Mouse (Mus musculus) midbrain, embryonic 11.5 days (tissue): ENCODE measurements around the gene Cyp4a30b. TPM values are rescaled to one million over a fixed set of nuclear protein-coding genes. Genes with fewer than 3 reads are reported as not detected.
A peak's percentile ranks its signal among the peaks of the same experiment; 100 is the strongest.
"Not testable (repeated sequence)": the region's sequence is repeated elsewhere in the genome, so short reads cannot be mapped to it uniquely, and the experiment has no call there.

ENCODE experiments used
- ATAC-seq: fragments of 200-750 bp; cut with Nextera tagmentation; 2 replicates; pipeline ENCODE4 v1.8.0; 2017; ENCODE audit warnings: moderate TSS enrichment, moderate library complexity; ENCODE audit not compliant: low FRiP score
- DNase-seq: peaks from one replicate; pipeline ENCODE4 v3.0.0; 2015; ENCODE audit warnings: low spot score; ENCODE audit errors: missing footprints
- H3K27ac ChIP-seq: fragments of 300-500 bp; sonication (generic); 2 replicates; pipeline ENCODE4 v1.5.1; 2014; ENCODE audit warnings: low read depth, low read length
- H3K27me3 ChIP-seq: fragments of 300-500 bp; sonication (generic); 2 replicates; pipeline ENCODE4 v1.6.1; 2014; ENCODE audit warnings: mild to moderate bottlenecking, low read length, moderate library complexity, mixed read lengths; ENCODE audit not compliant: control insufficient read depth, insufficient read depth
- H3K36me3 ChIP-seq: fragments of 300-500 bp; sonication (generic); 2 replicates; pipeline ENCODE4 v1.6.1; 2014; ENCODE audit warnings: mild to moderate bottlenecking, low read length, moderate library complexity, mixed read lengths; ENCODE audit not compliant: control insufficient read depth, insufficient read depth
- H3K4me1 ChIP-seq: fragments of 300-500 bp; sonication (generic); 2 replicates; pipeline ENCODE4 v1.6.1; 2014; ENCODE audit warnings: low read length; ENCODE audit not compliant: control insufficient read depth, insufficient read depth
- H3K4me2 ChIP-seq: fragments of 300-500 bp; sonication (generic); 2 replicates; pipeline ENCODE4 v1.6.1; 2014; ENCODE audit warnings: mild to moderate bottlenecking, moderate library complexity
- H3K4me3 ChIP-seq: fragments of 300-500 bp; sonication (generic); 2 replicates; pipeline ENCODE4 v1.5.1; 2014; ENCODE audit warnings: low read depth, low read length
- H3K9ac ChIP-seq: fragments of 300-500 bp; sonication (generic); 2 replicates; pipeline ENCODE4 v1.6.1; 2014; ENCODE audit warnings: low read length
- H3K9me3 ChIP-seq: fragments of 300-500 bp; sonication (generic); 2 replicates; pipeline ENCODE4 v1.6.1; 2016; ENCODE audit warnings: low read length; ENCODE audit not compliant: control insufficient read depth
- WGBS: fragments of 180-500 bp; shearing (Covaris S2); extraction: QIAGEN DNeasy Blood & Tissue Kit; methylation state at CpG from one replicate; pipeline ENCODE4 v1.1.7; 2014; 5-methylcytosine and 5-hydroxymethylcytosine counted together
- polyA plus RNA-seq: library from polyadenylated mRNA; unstranded; fragments of >200 nt; fragmentation: Nextera tagmentation; extraction: Ambion mirVana; gene quantifications from 2 replicates; pipeline ENCODE4 v1.2.1, GENCODE M21; 2014

Cyp4a30b gene
- polyA plus RNA-seq, result not detected in 2 replicates

GRCm38 (mm10) chr4:115452304-115452703, at the start of gene Cyp4a30b:
Gene Cyp4a30b, plus strand, starts transcription at chr4:115452604.
- H3K36me3 ChIP-seq, result no peaks in the 10 kb centered on the region
- ATAC-seq, result no peak
- DNase-seq, result no peak
- 83% methylated on average over 3 of the region's 3 CpGs for WGBS
- no peak within 1 kb of the TSS for H3K27ac ChIP-seq
- H3K4me2 ChIP-seq, result no peak within 1 kb of the TSS
- H3K9ac ChIP-seq, result no peak within 1 kb of the TSS
- no peaks in the 10 kb centered on the region for H3K4me1 ChIP-seq
- H3K4me3 ChIP-seq, result no peak within 1 kb of the TSS
- no peaks in the 10 kb centered on the region for H3K9me3 ChIP-seq
- no peaks in the 10 kb centered on the region for H3K27me3 ChIP-seq

- not testable (repeated sequence) for ATAC-seq
Measured at GRCm38 (mm10) chr4:115411324-115411723, 41.1 kb upstream of the Cyp4a30b start, which contains the start of gene Cyp4a12b. Gene Cyp4a12b, plus strand, starts transcription at chr4:115411624.

GRCm38 (mm10) chr4:115450577-115451137, 1.7 kb upstream of the Cyp4a30b start:
- Histone ChIP-seq H3K4me2 (no peak overlapping the region), H3K4me3 (no peak overlapping the region), H3K4me1 (no peaks in the 10 kb centered on the region), H3K9ac (no peak overlapping the region), H3K27me3 (no peaks in the 10 kb centered on the region), H3K9me3 (no peaks in the 10 kb centered on the region), H3K36me3 (no peaks in the 10 kb centered on the region), H3K27ac (no peak overlapping the region)
- ATAC-seq (no peak), DNase-seq (no peak)
- WGBS, result 69% methylated on average over 3 of the region's 3 CpGs

More at GRCm38 (mm10) chr4:115411324-115411723, 41.1 kb upstream of the Cyp4a30b start, which contains the start of gene Cyp4a12b:
- not testable (repeated sequence) for H3K4me1 ChIP-seq, H3K9me3 ChIP-seq, H3K4me2 ChIP-seq, H3K27me3 ChIP-seq, H3K36me3 ChIP-seq, H3K27ac ChIP-seq, H3K9ac ChIP-seq, H3K4me3 ChIP-seq, DNase-seq

- not testable (repeated sequence) for H3K4me2 ChIP-seq, H3K4me1 ChIP-seq, H3K27me3 ChIP-seq, H3K27ac ChIP-seq, ATAC-seq, H3K9me3 ChIP-seq, H3K9ac ChIP-seq, DNase-seq, H3K4me3 ChIP-seq, H3K36me3 ChIP-seq
- 78% methylated on average over 3 of the region's 3 CpGs for WGBS
Measured at GRCm38 (mm10) chr4:115473585-115473984, 21.2 kb downstream of the Cyp4a30b start.

GRCm38 (mm10) chr4:115476051-115476450, 23.6 kb downstream of the Cyp4a30b start:
- not testable (repeated sequence) for H3K4me1 ChIP-seq, H3K27ac ChIP-seq, H3K9ac ChIP-seq, H3K9me3 ChIP-seq, H3K4me3 ChIP-seq, H3K4me2 ChIP-seq, DNase-seq, H3K27me3 ChIP-seq, H3K36me3 ChIP-seq
- 0 out of 2 replicates have a peak, but pooled peaks have one; percentile 46 for ATAC-seq

- Histone ChIP-seq H3K27ac (no peak overlapping the region), H3K4me2 (no peak overlapping the region), H3K27me3 (no peaks in the 10 kb centered on the region), H3K9ac (no peak overlapping the region), H3K36me3 (no peaks in the 10 kb centered on the region), H3K9me3 (no peaks in the 10 kb centered on the region), H3K4me3 (no peak overlapping the region), H3K4me1 (no peaks in the 10 kb centered on the region)
- DNase-seq (no peak), ATAC-seq (no peak)
- 75% methylated on average over 6 of the region's 6 CpGs for whole genome bisulfite sequencing
Measured at GRCm38 (mm10) chr4:115481006-115481652, 28.7 kb downstream of the Cyp4a30b start.

GRCm38 (mm10) chr4:115496001-115496400, 43.6 kb downstream of the Cyp4a30b start, which contains the start of gene Cyp4a14:
Gene Cyp4a14, minus strand, starts transcription at chr4:115496142.
- H3K4me1 ChIP-seq, result no peaks in the 10 kb centered on the region
- no peak within 1 kb of the TSS for H3K27ac ChIP-seq
- H3K9ac ChIP-seq, result no peak within 1 kb of the TSS
- no peaks in the 10 kb centered on the region for H3K36me3 ChIP-seq
- no peaks in the 10 kb centered on the region for H3K9me3 ChIP-seq
- no peaks in the 10 kb centered on the region for H3K27me3 ChIP-seq
- no peak within 1 kb of the TSS for H3K4me2 ChIP-seq
- no peak for DNase-seq
- H3K4me3 ChIP-seq, result no peak within 1 kb of the TSS
- WGBS, result 100% methylated on average over 1 of the region's 1 CpGs
- no peak for ATAC-seq

- 94% methylated on average over 3 of the region's 3 CpGs for WGBS
- Histone ChIP-seq H3K4me2 (no peak overlapping the region), H3K27me3 (no peaks in the 10 kb centered on the region), H3K9ac (no peak overlapping the region), H3K27ac (no peak overlapping the region), H3K4me1 (no peaks in the 10 kb centered on the region), H3K9me3 (no peaks in the 10 kb centered on the region), H3K36me3 (no peaks in the 10 kb centered on the region), H3K4me3 (no peak overlapping the region)
- no peak for DNase-seq
- ATAC-seq, result no peak
Measured at GRCm38 (mm10) chr4:115497466-115497865, 45.1 kb downstream of the Cyp4a30b start.

- DNase-seq, H3K27me3 ChIP-seq, H3K4me2 ChIP-seq, H3K9me3 ChIP-seq, H3K4me1 ChIP-seq, H3K27ac ChIP-seq, H3K36me3 ChIP-seq, H3K9ac ChIP-seq, ATAC-seq, H3K4me3 ChIP-seq: not testable (repeated sequence)
Measured at GRCm38 (mm10) chr4:115513964-115514363, 61.6 kb downstream of the Cyp4a30b start.
